Mouse (Mus musculus) effector memory CD4-positive, alpha-beta T cell, adult 5 months (primary cell): ENCODE results near the gene Olfr124. TPM values are rescaled to one million over a fixed set of nuclear protein-coding genes. Genes with fewer than 3 reads are reported as not detected.

Source experiments
- polyA plus RNA-seq: library from polyadenylated mRNA; unstranded; fragments of 100-300 nt; shearing (Covaris generic); gene quantifications from one replicate; pipeline ENCODE4 v1.2.1, GENCODE M21; 2017

Olfr124 gene
- polyA plus RNA-seq, result not detected

GRCm38 (mm10) chr17:37799588-37799987, at the start of gene Olfr124:
Gene Olfr124 (plus strand): TSS chr17:37799888.

DNA sequence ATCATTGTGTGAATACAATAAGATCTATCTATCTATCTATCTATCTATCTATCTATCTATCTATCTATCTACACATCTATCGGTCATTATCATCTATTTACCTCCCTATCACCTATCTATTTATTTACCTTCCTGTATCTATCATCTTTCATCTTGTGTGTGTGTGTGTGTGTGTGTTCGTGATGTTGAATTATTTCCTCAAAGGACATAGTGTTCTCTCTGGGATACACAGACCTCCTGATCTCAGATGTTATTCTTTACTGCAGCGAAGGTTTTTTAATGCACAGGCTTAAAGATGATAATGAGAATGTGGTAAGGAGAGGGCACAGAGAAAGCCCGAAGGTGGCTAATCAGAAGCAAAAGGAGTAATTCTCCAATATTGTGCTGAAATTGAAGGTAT, 31.4 kb upstream of the Olfr124 start, which contains the start of gene Olfr122:
Gene Olfr122 (plus strand): TSS at position 301 of the 400 bp plus-strand sequence.

GRCm38 (mm10) chr17:37793229-37793628, 6.5 kb upstream of the Olfr124 start, which contains the start of gene Olfr123:
Gene Olfr123 (plus strand): TSS chr17:37793529.

DNA sequence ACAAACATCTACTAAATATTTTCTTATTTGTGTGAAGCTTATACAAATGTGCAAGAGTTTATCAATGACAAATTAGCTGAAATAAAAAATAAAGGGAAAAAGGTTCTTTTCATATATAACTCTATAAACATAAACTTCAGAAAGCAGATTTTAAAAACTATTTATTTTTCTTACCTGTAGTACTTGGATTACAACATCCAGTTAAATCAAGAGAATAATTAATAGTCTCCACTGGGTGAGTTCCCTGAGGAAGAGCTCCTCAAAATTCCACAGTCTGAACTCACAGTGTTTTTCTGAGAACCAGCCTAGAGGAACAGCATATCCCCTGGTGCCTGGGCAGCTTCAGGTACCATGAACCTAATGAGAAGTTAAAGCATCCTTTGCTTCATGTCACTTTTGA, 33.0 kb downstream of the Olfr124 start, which contains the start of gene Olfr125:
Gene Olfr125 (plus strand): TSS at position 301 of the 400 bp plus-strand sequence.

GRCm38 (mm10) chr17:37847183-37847582, 47.5 kb downstream of the Olfr124 start, which contains the start of gene Olfr126:
Gene Olfr126 (plus strand): TSS chr17:37847483.

Other genes with a start within 250 kb of the Olfr124 start
- gene Olfr112, start 230.4 kb upstream of the Olfr124 start, polyA plus RNA-seq, result not detected
- gene Olfr113, start 222.2 kb upstream of the Olfr124 start, polyA plus RNA-seq, result not detected
- not detected for gene Olfr114, start 207.1 kb upstream of the Olfr124 start, polyA plus RNA-seq
- not detected for gene Olfr115, start 172.8 kb upstream of the Olfr124 start, polyA plus RNA-seq
- not detected for gene Olfr116, start 172.7 kb upstream of the Olfr124 start, polyA plus RNA-seq
- gene Olfr117, start 136.1 kb upstream of the Olfr124 start, polyA plus RNA-seq, result 0.15 TPM
- gene Olfr118, start 132.9 kb upstream of the Olfr124 start, polyA plus RNA-seq, result not detected
- not detected for gene Olfr119, start 103.3 kb upstream of the Olfr124 start, polyA plus RNA-seq
- gene Olfr120, start 78.1 kb upstream of the Olfr124 start, polyA plus RNA-seq, result not detected
- gene Olfr121, start 51.0 kb upstream of the Olfr124 start, polyA plus RNA-seq, result not detected
- not detected for gene Olfr122, start 31.3 kb upstream of the Olfr124 start, polyA plus RNA-seq
- not detected for gene Olfr123, start 6.4 kb upstream of the Olfr124 start, polyA plus RNA-seq
- gene Olfr125, start 33.1 kb downstream of the Olfr124 start, polyA plus RNA-seq, result not detected
- not detected for gene Olfr126, start 47.6 kb downstream of the Olfr124 start, polyA plus RNA-seq
- gene Olfr127, start 100.5 kb downstream of the Olfr124 start, polyA plus RNA-seq, result not detected
- gene Olfr128, start 120.7 kb downstream of the Olfr124 start, polyA plus RNA-seq, result 0.15 TPM
- gene Olfr761, start 153.2 kb downstream of the Olfr124 start, polyA plus RNA-seq, result not detected